Mouse (Mus musculus) stomach, embryonic 15.5 days (tissue): ENCODE measurements around the gene Pidd1. TPM values are rescaled to one million over a fixed set of nuclear protein-coding genes. Genes with fewer than 3 reads are reported as not detected.

Experiments used
- ATAC-seq: fragments of 200-750 bp; cut with Nextera tagmentation; 2 replicates; pipeline ENCODE4 v1.8.0; 2017; ENCODE audit warnings: low read depth, moderate number of reproducible peaks, moderate TSS enrichment; ENCODE audit not compliant: insufficient read depth, low FRiP score
- H3K27ac ChIP-seq: fragments of 300-500 bp; sonication (generic); 2 replicates; pipeline ENCODE4 v1.5.1; 2015; ENCODE audit warnings: mild to moderate bottlenecking, inconsistent platforms
- H3K27me3 ChIP-seq: fragments of 300-500 bp; sonication (generic); replicated peaks from 2 replicates; pipeline ENCODE4 v1.6.1; 2015; ENCODE audit warnings: inconsistent platforms
- H3K36me3 ChIP-seq: fragments of 300-500 bp; sonication (generic); 2 replicates; pipeline ENCODE4 v1.6.1; 2015; ENCODE audit warnings: inconsistent platforms
- H3K4me1 ChIP-seq: fragments of 300-500 bp; sonication (generic); 2 replicates; pipeline ENCODE4 v1.6.1; 2015; ENCODE audit warnings: inconsistent platforms
- H3K4me2 ChIP-seq: fragments of 300-500 bp; sonication (generic); 2 replicates; pipeline ENCODE4 v1.6.1; 2015; ENCODE audit warnings: mild to moderate bottlenecking, inconsistent platforms
- H3K4me3 ChIP-seq: fragments of 300-500 bp; sonication (generic); replicated peaks from 2 replicates; pipeline ENCODE4 v1.5.1; 2015; ENCODE audit warnings: inconsistent platforms
- H3K9ac ChIP-seq: fragments of 300-500 bp; sonication (generic); 2 replicates; pipeline ENCODE4 v1.6.1; 2015; ENCODE audit warnings: inconsistent platforms
- H3K9me3 ChIP-seq: fragments of 300-500 bp; sonication (generic); 2 replicates; pipeline ENCODE4 v1.6.1; 2016; ENCODE audit warnings: inconsistent platforms
- WGBS: fragments of 180-500 bp; shearing (Covaris S2); methylation state at CpG from one replicate; pipeline ENCODE4 v1.1.7; 2015; 5-methylcytosine and 5-hydroxymethylcytosine counted together
- polyA plus RNA-seq: library from polyadenylated mRNA; unstranded; fragments of >200 nt; fragmentation: Nextera tagmentation; extraction: Ambion mirVana; gene quantifications from 2 replicates; pipeline ENCODE4 v1.2.1, GENCODE M21; 2015

Gene Pidd1
- 8.5 and 8.6 TPM in 2 replicates for polyA plus RNA-seq

GRCm38 (mm10) chr7:141443828-141444237 lies at the start of gene Pidd1:
TSS of gene Pidd1 (minus strand) at chr7:141444025.
- peak within 1 kb of the TSS; percentile 83 for H3K27ac ChIP-seq
- H3K9me3 ChIP-seq = no peaks in the 10 kb centered on the region
- H3K36me3 ChIP-seq = peaks cover 15% of the 10 kb centered on the region
- peak within 1 kb of the TSS; percentile 95 for H3K4me2 ChIP-seq
- peaks cover 35% of the 10 kb centered on the region for H3K4me1 ChIP-seq
- under 1% methylated on average over 25 of the region's 25 CpGs for WGBS
- peak within 1 kb of the TSS; percentile 56 for H3K4me3 ChIP-seq
- no peaks in the 10 kb centered on the region for H3K27me3 ChIP-seq
- peak within 1 kb of the TSS; percentile 52 for H3K9ac ChIP-seq
- peak; percentile 63 for ATAC-seq

DNA sequence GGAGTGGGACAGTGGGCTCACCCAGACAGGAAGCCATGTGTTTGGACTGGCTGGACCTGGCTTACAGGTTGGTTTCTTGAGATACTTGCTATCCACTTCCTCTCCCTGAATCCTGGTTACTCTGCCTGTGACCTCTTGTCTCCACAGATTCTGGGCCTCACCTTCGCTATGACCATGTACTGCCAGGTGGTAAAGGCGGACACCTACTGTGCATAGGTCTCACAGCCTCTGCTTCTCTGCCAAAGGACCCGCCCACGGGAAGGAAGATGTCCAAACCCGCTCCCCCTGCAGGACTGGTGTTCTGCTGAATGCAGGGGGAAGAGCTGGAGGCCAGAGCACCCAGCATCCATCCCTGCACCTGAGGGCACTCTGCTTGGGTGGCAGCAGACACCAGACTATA lies 48.9 kb upstream of the Pidd1 start:
- Histone ChIP-seq H3K9me3 (no peaks in the 10 kb centered on the region), H3K4me1 (no peaks in the 10 kb centered on the region), H3K27ac (no peak overlapping the region), H3K27me3 (no peaks in the 10 kb centered on the region), H3K4me2 (no peak overlapping the region), H3K36me3 (peaks cover 19% of the 10 kb centered on the region; the same call in 1 of the 2 replicates), H3K9ac (no peak overlapping the region), H3K4me3 (no peak overlapping the region)
- WGBS = 88% methylated on average over 5 of the region's 5 CpGs
- no peak for ATAC-seq

DNA sequence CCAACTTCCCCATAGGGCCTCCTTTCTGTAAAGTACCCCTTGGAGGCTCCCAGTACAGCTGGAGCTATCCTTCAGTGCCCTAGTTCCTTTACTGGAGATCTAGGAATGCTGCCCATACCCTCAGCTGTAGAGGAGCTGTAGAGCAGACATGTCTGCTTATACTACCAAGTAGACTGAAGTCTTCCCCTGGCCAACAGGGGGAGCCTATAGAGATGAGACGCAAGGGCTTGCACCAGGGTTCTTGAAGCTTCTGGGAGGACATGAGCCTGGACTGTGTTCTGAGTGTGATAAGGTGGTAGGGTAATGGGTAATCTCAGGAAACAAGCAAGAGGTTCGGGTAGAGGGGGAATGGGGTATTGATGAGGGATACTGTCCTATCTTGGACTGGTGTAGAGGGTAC lies 47.3 kb upstream of the Pidd1 start:
- no peaks in the 10 kb centered on the region for H3K4me1 ChIP-seq
- H3K4me2 ChIP-seq = no peak overlapping the region
- no peaks in the 10 kb centered on the region for H3K27me3 ChIP-seq
- no peak overlapping the region for H3K9ac ChIP-seq
- H3K9me3 ChIP-seq = no peaks in the 10 kb centered on the region
- 74% methylated on average over 2 of the region's 2 CpGs for WGBS
- no peak overlapping the region for H3K4me3 ChIP-seq
- no peak overlapping the region for H3K27ac ChIP-seq
- ATAC-seq = peak; percentile 37; the same call in 1 of the 2 replicates
- H3K36me3 ChIP-seq = peaks cover 16% of the 10 kb centered on the region; the same call in 1 of the 2 replicates

DNA sequence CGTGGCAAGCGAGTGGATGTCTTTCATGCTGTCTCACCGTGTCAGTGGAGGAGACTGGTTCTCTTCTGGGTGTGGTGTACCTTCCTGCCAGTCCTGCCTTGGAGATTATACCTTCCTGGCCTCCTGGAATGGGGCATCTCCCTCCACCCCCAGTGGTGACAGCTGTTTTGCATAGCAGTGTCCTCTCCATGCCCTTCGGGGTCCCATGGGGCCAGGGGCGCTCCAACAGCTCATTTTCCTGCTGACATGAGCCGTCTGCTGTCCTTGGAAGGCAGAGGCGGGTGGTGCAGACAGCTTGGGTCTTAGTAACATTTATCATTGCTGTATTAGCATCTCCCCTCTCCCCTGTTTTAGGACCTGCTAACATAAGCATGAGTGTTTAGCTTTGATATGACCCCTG lies 43.3 kb upstream of the Pidd1 start:
- WGBS = 64% methylated on average over 7 of the region's 7 CpGs
- H3K4me3 ChIP-seq = no peak overlapping the region
- peaks cover 7% of the 10 kb centered on the region for H3K4me1 ChIP-seq
- H3K9ac ChIP-seq = no peak overlapping the region
- no peak overlapping the region for H3K27ac ChIP-seq
- no peaks in the 10 kb centered on the region for H3K36me3 ChIP-seq
- H3K9me3 ChIP-seq = no peaks in the 10 kb centered on the region
- no peak overlapping the region for H3K4me2 ChIP-seq
- H3K27me3 ChIP-seq = peaks cover 7% of the 10 kb centered on the region; the same call in 1 of the 2 replicates
- no peak for ATAC-seq

- H3K4me1 ChIP-seq = peaks cover 16% of the 10 kb centered on the region
- peaks cover 13% of the 10 kb centered on the region; the same call in 1 of the 2 replicates for H3K27me3 ChIP-seq
- H3K27ac ChIP-seq = no peak overlapping the region
- H3K4me2 ChIP-seq = no peak overlapping the region
- no peaks in the 10 kb centered on the region for H3K9me3 ChIP-seq
- no peak overlapping the region for H3K4me3 ChIP-seq
- no peak for ATAC-seq
- H3K9ac ChIP-seq = no peak overlapping the region
- no peaks in the 10 kb centered on the region for H3K36me3 ChIP-seq
- 86% methylated on average over 1 of the region's 1 CpGs for WGBS
Measured at GRCm38 (mm10) chr7:141486239-141486638, 42.4 kb upstream of the Pidd1 start.

DNA sequence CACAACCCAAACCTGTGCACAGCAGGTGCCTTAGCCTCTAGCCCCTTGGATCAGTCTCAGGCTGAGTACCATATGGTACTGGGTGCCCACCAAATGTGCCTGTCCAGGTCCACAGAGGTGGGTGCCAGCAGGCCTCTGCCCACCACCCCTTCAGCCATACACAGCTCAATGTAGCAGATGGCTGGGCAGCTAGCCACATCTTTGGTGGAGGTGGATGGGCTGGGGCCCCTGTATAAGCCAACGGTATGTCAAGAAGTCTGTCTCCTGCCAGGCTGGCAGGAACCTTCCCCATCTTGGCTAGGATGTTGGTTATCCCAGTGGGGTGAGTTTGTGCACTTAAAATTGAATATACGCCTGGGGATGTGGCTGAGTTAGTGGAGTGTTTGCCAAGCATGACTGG lies 41.8 kb upstream of the Pidd1 start:
- Histone ChIP-seq H3K36me3 (no peaks in the 10 kb centered on the region), H3K9me3 (no peaks in the 10 kb centered on the region), H3K9ac (no peak overlapping the region), H3K27ac (no peak overlapping the region), H3K27me3 (peaks cover 13% of the 10 kb centered on the region; the same call in 1 of the 2 replicates), H3K4me2 (no peak overlapping the region), H3K4me3 (no peak overlapping the region), H3K4me1 (peaks cover 21% of the 10 kb centered on the region)
- no peak for ATAC-seq
- WGBS = 78% methylated on average over 2 of the region's 2 CpGs

DNA sequence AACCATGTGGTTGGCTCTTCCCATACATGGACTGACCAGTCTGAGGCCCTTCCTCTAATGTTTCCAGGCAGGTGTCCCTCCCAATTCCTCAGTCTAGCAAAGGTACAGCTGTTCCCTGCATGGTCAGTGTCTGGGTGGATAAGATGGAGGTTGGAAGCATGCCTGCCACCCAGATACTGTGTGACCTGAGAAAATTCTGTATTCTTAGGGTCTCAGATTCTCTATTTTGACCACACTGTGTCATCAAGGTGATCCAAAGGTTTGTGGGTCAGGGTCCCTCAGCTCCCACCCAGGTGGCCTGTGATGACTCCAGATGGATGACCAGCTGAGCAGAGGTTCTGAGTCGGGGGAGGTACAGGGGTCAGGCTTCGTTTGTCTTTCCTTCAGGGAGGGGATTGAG lies 41.4 kb upstream of the Pidd1 start:
- Histone ChIP-seq H3K27me3 (peaks cover 13% of the 10 kb centered on the region; the same call in 1 of the 2 replicates), H3K4me3 (no peak overlapping the region), H3K4me2 (no peak overlapping the region), H3K27ac (no peak overlapping the region), H3K9me3 (no peaks in the 10 kb centered on the region), H3K36me3 (no peaks in the 10 kb centered on the region), H3K9ac (no peak overlapping the region), H3K4me1 (peaks cover 21% of the 10 kb centered on the region)
- no peak for ATAC-seq
- WGBS = 75% methylated on average over 2 of the region's 2 CpGs

- Histone ChIP-seq H3K9me3 (no peaks in the 10 kb centered on the region), H3K4me2 (no peak overlapping the region), H3K27me3 (peaks cover 13% of the 10 kb centered on the region; the same call in 1 of the 2 replicates), H3K27ac (no peak overlapping the region), H3K9ac (no peak overlapping the region), H3K4me3 (no peak overlapping the region), H3K36me3 (no peaks in the 10 kb centered on the region), H3K4me1 (peaks cover 21% of the 10 kb centered on the region)
- 72% methylated on average over 5 of the region's 5 CpGs for WGBS
- no peak for ATAC-seq
Measured at GRCm38 (mm10) chr7:141484186-141485120, 40.6 kb upstream of the Pidd1 start.

DNA sequence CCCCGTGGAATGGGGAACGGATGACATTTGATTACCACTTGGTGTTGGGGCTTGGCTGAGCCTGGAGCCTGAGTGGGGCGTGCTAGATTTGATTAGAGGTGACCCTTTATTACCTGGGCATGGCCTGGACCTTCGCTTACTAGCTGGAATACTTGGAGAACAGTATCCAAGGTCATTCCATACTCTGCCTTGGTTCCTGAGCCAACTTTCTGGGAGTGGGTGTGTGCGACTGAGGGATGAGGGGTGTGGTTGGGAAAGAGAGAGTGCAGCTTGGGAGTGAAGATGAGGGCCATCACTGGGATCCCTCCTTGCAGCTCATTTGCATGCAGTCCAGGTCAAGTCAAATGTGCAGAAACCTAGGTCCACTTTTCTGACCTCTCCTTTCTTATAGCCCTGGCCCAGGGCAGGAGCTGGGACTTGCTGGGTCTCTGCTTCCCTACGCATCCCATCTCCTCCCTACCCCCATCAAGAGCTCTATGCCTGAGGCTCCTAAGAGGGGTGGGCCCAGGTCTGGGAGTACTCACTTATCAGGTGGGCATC lies 39.4 kb upstream of the Pidd1 start:
- Histone ChIP-seq H3K36me3 (no peaks in the 10 kb centered on the region), H3K4me2 (no peak overlapping the region), H3K9ac (no peak overlapping the region), H3K27ac (no peak overlapping the region), H3K27me3 (peaks cover 13% of the 10 kb centered on the region; the same call in 1 of the 2 replicates), H3K9me3 (no peaks in the 10 kb centered on the region), H3K4me3 (no peak overlapping the region), H3K4me1 (peaks cover 24% of the 10 kb centered on the region)
- ATAC-seq = no peak
- WGBS = 71% methylated on average over 5 of the region's 6 CpGs

GRCm38 (mm10) chr7:141482531-141483024 lies 38.8 kb upstream of the Pidd1 start:
- Histone ChIP-seq H3K9ac (no peak overlapping the region), H3K4me1 (peaks cover 30% of the 10 kb centered on the region), H3K27me3 (peaks cover 13% of the 10 kb centered on the region; the same call in 1 of the 2 replicates), H3K4me3 (peak overlapping the region; percentile 51), H3K36me3 (no peaks in the 10 kb centered on the region), H3K4me2 (peak overlapping the region; percentile 93), H3K9me3 (no peaks in the 10 kb centered on the region), H3K27ac (no peak overlapping the region)
- 24% methylated on average over 11 of the region's 11 CpGs for WGBS
- ATAC-seq = no peak

DNA sequence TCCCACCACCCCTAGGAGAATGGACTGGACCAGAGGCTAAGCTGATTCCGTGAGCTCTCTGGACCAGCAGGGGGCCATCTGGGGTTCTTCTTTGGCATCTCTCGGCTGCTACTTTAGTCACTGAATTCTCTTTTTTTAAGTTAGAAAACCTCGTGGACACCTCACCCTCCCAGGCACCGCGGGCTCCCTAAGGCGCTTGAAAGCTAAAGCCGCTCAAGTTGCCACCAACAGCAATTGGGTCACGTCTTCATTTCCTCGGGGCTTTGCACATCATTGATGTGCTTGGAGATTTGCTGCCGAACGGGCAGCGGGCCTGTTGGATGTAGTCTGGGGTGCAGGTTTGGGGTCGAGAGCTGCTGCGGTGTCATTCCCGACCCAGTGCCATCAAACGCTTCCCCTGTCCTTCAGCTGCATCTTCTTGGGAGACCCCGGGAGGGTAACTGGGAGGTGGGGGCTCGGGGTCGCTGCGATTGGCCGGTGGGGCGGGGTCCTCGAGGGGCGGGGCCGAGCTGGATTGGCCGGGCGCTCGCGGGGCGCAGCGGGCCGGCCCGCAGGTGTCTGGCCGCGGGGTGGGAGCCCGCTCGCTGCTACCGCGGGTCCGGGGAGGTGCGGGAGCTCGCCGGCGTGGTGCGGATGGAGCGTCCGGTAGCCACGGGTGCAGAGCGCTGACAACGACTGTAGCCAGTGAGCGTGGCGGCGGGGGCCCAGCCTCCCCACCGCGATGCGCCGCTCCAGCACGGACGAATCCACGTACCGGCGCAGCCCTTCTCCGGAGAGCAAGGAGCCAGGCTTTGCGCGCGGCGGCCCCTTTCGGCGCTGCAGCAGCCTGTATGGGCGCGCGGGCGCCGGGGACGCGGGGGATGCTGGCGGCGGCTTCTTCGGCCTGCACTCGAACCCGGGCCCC lies 37.9 kb upstream of the Pidd1 start:
- Histone ChIP-seq H3K36me3 (no peaks in the 10 kb centered on the region), H3K27ac (no peak overlapping the region), H3K4me2 (peak overlapping the region; percentile 93), H3K27me3 (peaks cover 13% of the 10 kb centered on the region; the same call in 1 of the 2 replicates), H3K4me3 (peak overlapping the region; percentile 51), H3K9me3 (no peaks in the 10 kb centered on the region), H3K9ac (peak overlapping the region; percentile 19), H3K4me1 (peaks cover 39% of the 10 kb centered on the region)
- WGBS = under 1% methylated on average over 79 of the region's 81 CpGs
- ATAC-seq = peak; percentile 6; the same call in 1 of the 2 replicates
